ENCODE assay signal across 28 mouse cellular contexts in genomic region chr5:120404831-120405591, GRCm38 (mm10). TPM values are rescaled to one million over a fixed set of nuclear protein-coding genes. Genes with fewer than 3 reads are reported as not detected.
DNase-seq lines count a peak whose midpoint lies in the region; ATAC-seq and TF ChIP-seq lines count a peak whose summit lies in the region.
"Had no signal": no experiment of that assay in that cellular context is flagged by ENCODE, and none has a peak within 500 bp of the region (broad histone marks: within the 10 kb centered on the region; RNA-seq: fewer than 3 reads in every experiment).

No protein-coding gene starts in this region.

- H3K27me3 ChIP-seq in hindbrain, embryonic 10.5 days (ENCODE audit: insufficient read depth, poor library complexity, severe bottlenecking), result peaks cover 78% of the 10 kb centered on the region
- H3K27me3 ChIP-seq in hindbrain, embryonic 16.5 days (replicated peaks; ENCODE audit: control insufficient read depth, insufficient read depth, low read length), result no peaks in the 10 kb centered on the region
- peaks cover 26% of the 10 kb centered on the region for H3K27me3 ChIP-seq in intestine, embryonic 15.5 days (replicated peaks)
- H3K27me3 ChIP-seq in kidney, postnatal 0 days (ENCODE audit: insufficient read depth, low read length), result peaks cover 9% of the 10 kb centered on the region; the same call in 1 of the 2 replicates
- H3K27me3 ChIP-seq in midbrain, embryonic 11.5 days (ENCODE audit: control insufficient read depth, insufficient read depth, low read length), result peaks cover 10% of the 10 kb centered on the region

- 79% methylated on average over 12 of the region's 12 CpGs for WGBS in hindbrain, embryonic 10.5 days
- 79% methylated on average over 12 of the region's 12 CpGs for WGBS in hindbrain, embryonic 16.5 days
- 58% methylated on average over 12 of the region's 12 CpGs for WGBS in intestine, embryonic 15.5 days
- WGBS in kidney, postnatal 0 days, result 71% methylated on average over 12 of the region's 12 CpGs
- WGBS in midbrain, embryonic 11.5 days, result 78% methylated on average over 12 of the region's 12 CpGs

- H3K27ac ChIP-seq in hindbrain, embryonic 10.5 days, result peak overlapping the region; percentile 25; the same call in 1 of the 2 replicates
- no peak overlapping the region for H3K27ac ChIP-seq in hindbrain, embryonic 16.5 days (ENCODE audit: low read depth, low read length)
- no peak overlapping the region for H3K27ac ChIP-seq in intestine, embryonic 15.5 days
- H3K27ac ChIP-seq in kidney, postnatal 0 days, result no peak overlapping the region
- no peak overlapping the region for H3K27ac ChIP-seq in midbrain, embryonic 11.5 days (ENCODE audit: low read depth, low read length)
- H3K27ac ChIP-seq: forebrain, embryonic 15.5 days; hindbrain, embryonic 13.5 days; limb, embryonic 13.5 days had no signal

- H3K9ac ChIP-seq in hindbrain, embryonic 16.5 days (ENCODE audit: low read depth, low read length), result no peak overlapping the region
- H3K9ac ChIP-seq in intestine, embryonic 15.5 days, result no peak overlapping the region
- H3K9ac ChIP-seq in kidney, postnatal 0 days (ENCODE audit: low read depth, low read length), result no peak overlapping the region
- no peak overlapping the region for H3K9ac ChIP-seq in midbrain, embryonic 11.5 days (ENCODE audit: low read length)
- H3K9ac ChIP-seq: forebrain, embryonic 15.5 days; hindbrain, embryonic 13.5 days; limb, embryonic 13.5 days had no signal

- H3K36me3 ChIP-seq in hindbrain, embryonic 10.5 days, result no peaks in the 10 kb centered on the region
- no peaks in the 10 kb centered on the region for H3K36me3 ChIP-seq in hindbrain, embryonic 16.5 days (ENCODE audit: control insufficient read depth, insufficient read depth, low read length)
- H3K36me3 ChIP-seq in intestine, embryonic 15.5 days, result no peaks in the 10 kb centered on the region
- H3K36me3 ChIP-seq in kidney, postnatal 0 days (ENCODE audit: insufficient read depth, low read length), result no peaks in the 10 kb centered on the region
- no peaks in the 10 kb centered on the region for H3K36me3 ChIP-seq in midbrain, embryonic 11.5 days (ENCODE audit: control insufficient read depth, insufficient read depth, low read length)
- H3K36me3 ChIP-seq: forebrain, embryonic 15.5 days; G1E; hindbrain, embryonic 13.5 days; limb, embryonic 13.5 days had no signal

- no peaks in the 10 kb centered on the region for H3K9me3 ChIP-seq in hindbrain, embryonic 10.5 days
- no peaks in the 10 kb centered on the region for H3K9me3 ChIP-seq in hindbrain, embryonic 16.5 days (ENCODE audit: control insufficient read depth, low read length)
- no peaks in the 10 kb centered on the region for H3K9me3 ChIP-seq in intestine, embryonic 15.5 days
- H3K9me3 ChIP-seq in kidney, postnatal 0 days (replicated peaks; ENCODE audit: low read length), result no peaks in the 10 kb centered on the region
- no peaks in the 10 kb centered on the region for H3K9me3 ChIP-seq in midbrain, embryonic 11.5 days (ENCODE audit: control insufficient read depth, low read length)
- H3K9me3 ChIP-seq: forebrain, embryonic 15.5 days; G1E; hindbrain, embryonic 13.5 days had no signal

- H3K4me1 ChIP-seq in hindbrain, embryonic 10.5 days (replicated peaks), result peaks cover 18% of the 10 kb centered on the region
- peaks cover 9% of the 10 kb centered on the region for H3K4me1 ChIP-seq in hindbrain, embryonic 16.5 days (ENCODE audit: control insufficient read depth, insufficient read depth, low read depth, low read length)
- H3K4me1 ChIP-seq in intestine, embryonic 15.5 days (replicated peaks), result no peaks in the 10 kb centered on the region
- no peaks in the 10 kb centered on the region for H3K4me1 ChIP-seq in kidney, postnatal 0 days (replicated peaks; ENCODE audit: insufficient read depth, low read length)
- H3K4me1 ChIP-seq in midbrain, embryonic 11.5 days (ENCODE audit: control insufficient read depth, insufficient read depth, low read length), result peaks cover 11% of the 10 kb centered on the region

- DNase-seq in hindbrain, embryonic 10.5 days (ENCODE audit: low spot score), result no peak
- no peak for DNase-seq in kidney, postnatal 0 days (ENCODE audit: low spot score)
- peak; percentile 9 to 54 for DNase-seq in kidney, postnatal 4 days
- DNase-seq in midbrain, embryonic 11.5 days (ENCODE audit: low spot score, missing footprints), result no peak
- no peak for DNase-seq in spleen, adult 12 weeks (ENCODE audit: low spot score)
- DNase-seq in right cerebral cortex, postnatal 10 days (ENCODE audit: low spot score in 2 of 2), result no peak
- DNase-seq: adrenal gland, adult 8-10 months; cerebellum, adult 8-10 months; cerebellum, postnatal 25 days; gastrocnemius, postnatal 25 days; heart, adult 11 months; heart, postnatal 36 days; lung, postnatal 4 days; midbrain, embryonic 14.5 days; retina, postnatal 1 day; thymus, postnatal 4 days had no signal

- H3K4me3 ChIP-seq in hindbrain, embryonic 10.5 days, result no peak overlapping the region
- no peak overlapping the region for H3K4me3 ChIP-seq in hindbrain, embryonic 16.5 days (ENCODE audit: low read length)
- H3K4me3 ChIP-seq in intestine, embryonic 15.5 days (replicated peaks), result no peak overlapping the region
- H3K4me3 ChIP-seq in kidney, postnatal 0 days (replicated peaks; ENCODE audit: low read depth, low read length), result no peak overlapping the region
- H3K4me3 ChIP-seq in midbrain, embryonic 11.5 days (ENCODE audit: low read depth, low read length), result no peak overlapping the region
- H3K4me3 ChIP-seq: forebrain, embryonic 15.5 days; hindbrain, embryonic 13.5 days; limb, embryonic 13.5 days had no signal

- no peak overlapping the region for H3K4me2 ChIP-seq in hindbrain, embryonic 16.5 days (ENCODE audit: low read length)
- H3K4me2 ChIP-seq in intestine, embryonic 15.5 days (replicated peaks), result no peak overlapping the region
- no peak overlapping the region for H3K4me2 ChIP-seq in kidney, postnatal 0 days (ENCODE audit: low read length)
- H3K4me2 ChIP-seq in midbrain, embryonic 11.5 days, result no peak overlapping the region
- H3K4me2 ChIP-seq: forebrain, embryonic 15.5 days; heart, embryonic 11.5 days; hindbrain, embryonic 13.5 days; limb, embryonic 13.5 days; liver, embryonic 11.5 days had no signal

- no peak for ATAC-seq in hindbrain, embryonic 16.5 days
- ATAC-seq in intestine, embryonic 15.5 days, result peak; percentile 76
- peak; percentile 49; the same call in 1 of the 2 replicates for ATAC-seq in kidney, postnatal 0 days (replicated peaks; ENCODE audit: low FRiP score, low read depth)
- ATAC-seq in midbrain, embryonic 11.5 days (ENCODE audit: low FRiP score), result no peak
- ATAC-seq: forebrain, embryonic 15.5 days had no signal

- no peak for TF ChIP-seq CTCF in kidney, postnatal 0 days (IDR thresholded peaks at IDR 0.05; ENCODE audit: low read depth)

RNA-seq across cellular contexts. Expression of gene Lhx5, which starts 26.5 kb away (rescaled TPM):
- 12.1 and 34.0 TPM in 2 replicates for polyA plus RNA-seq in hindbrain, embryonic 10.5 days (2016; fragmentation: Nextera tagmentation; extraction: Ambion mirVana)
- 20.1 and 24.3 TPM in 2 replicates for polyA plus RNA-seq in hindbrain, embryonic 16.5 days (2015; fragmentation: Nextera tagmentation; extraction: Ambion mirVana)
- 0.08 TPM in 1 of 2 replicates, not detected in the other for polyA plus RNA-seq in intestine, embryonic 15.5 days (2015; fragmentation: Nextera tagmentation; extraction: Ambion mirVana)
- not detected in 2 replicates for polyA plus RNA-seq in kidney, postnatal 0 days (2015; fragmentation: Nextera tagmentation; extraction: Ambion mirVana)
- polyA plus RNA-seq in midbrain, embryonic 11.5 days (2014; fragmentation: Nextera tagmentation; extraction: Ambion mirVana), result 21.5 and 22.0 TPM in 2 replicates
- polyA plus RNA-seq: C2C12; G1E; heart, embryonic 16.5 days; limb, embryonic 13.5 days; liver, embryonic 16.5 days; lung, embryonic 16.5 days had no signal

Comparison
In these comparisons a context has a peak if more than half of its experiments do, and no peak if none do; other contexts are left out.
1. DNase-seq: peak in kidney, postnatal 4 days (2 of 2); none in hindbrain, embryonic 10.5 days (single experiment), kidney, postnatal 0 days (single experiment), midbrain, embryonic 11.5 days (single experiment), spleen, adult 12 weeks (single experiment) and right cerebral cortex, postnatal 10 days (0 of 2).
2. ATAC-seq: peak in intestine, embryonic 15.5 days (single experiment) and kidney, postnatal 0 days (single experiment); none in hindbrain, embryonic 16.5 days (single experiment) and midbrain, embryonic 11.5 days (single experiment).
3. RNA of gene Lhx5, which starts 26.5 kb away (polyA plus RNA-seq): 12.1 to 34.0 TPM in hindbrain, embryonic 10.5 days, 21.5 to 22.0 TPM in midbrain, embryonic 11.5 days and 20.1 to 24.3 TPM in hindbrain, embryonic 16.5 days; 0.08 TPM in intestine, embryonic 15.5 days and not detected in kidney, postnatal 0 days; every median in the first group is over 10 times any median in the second.